Mouse (Mus musculus) lung, postnatal 25 days (tissue): ENCODE data around the gene Cytip.

Experiments
- DNase-seq: peaks from one replicate; pipeline ENCODE4 v3.0.0; 2022; ENCODE audit warnings: low spot score

Cytip gene

DNA sequence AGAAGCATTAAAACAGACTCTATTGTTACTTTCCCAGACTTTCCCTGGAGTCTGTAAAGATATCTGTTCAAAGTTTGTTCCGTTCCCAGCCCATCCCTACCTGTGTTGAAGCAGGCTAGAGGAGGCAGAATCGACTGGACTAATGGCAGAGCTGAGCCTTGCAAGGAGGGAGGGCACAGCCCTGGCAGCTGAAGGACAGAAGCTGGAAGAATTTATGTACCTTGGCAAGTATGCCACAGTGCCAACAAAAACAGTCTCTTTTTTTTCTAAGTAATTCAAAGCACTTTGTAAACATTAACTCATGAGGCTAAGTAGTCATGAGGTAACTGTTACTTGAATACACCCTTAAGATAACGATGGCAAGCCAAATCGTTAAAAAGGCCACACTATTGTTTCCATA lies at the start of gene Cytip:
Gene Cytip (minus strand): TSS at position 187 of the 400 bp plus-strand sequence.
- peak; percentile 69 for DNase-seq

DNA sequence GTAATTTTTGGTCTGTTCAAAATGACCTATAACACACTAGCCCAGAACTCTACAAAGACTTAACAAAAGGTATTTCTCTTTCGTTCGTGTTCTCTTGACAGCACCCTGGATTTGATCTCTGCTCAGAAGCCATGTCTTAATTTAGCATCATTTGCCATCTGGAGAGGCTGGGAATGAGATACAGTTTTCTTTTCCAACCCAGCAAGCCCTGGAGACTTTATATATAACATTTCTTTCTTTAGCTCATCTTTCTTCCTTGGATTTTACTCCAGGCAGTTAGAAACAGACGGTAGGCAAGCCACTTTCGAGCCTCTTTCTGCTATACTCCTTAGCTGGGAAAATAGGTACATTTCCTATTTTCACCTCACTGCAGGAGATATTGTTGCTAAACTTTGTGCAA lies 45.3 kb upstream of the Cytip start:
- no peak for DNase-seq

DNA sequence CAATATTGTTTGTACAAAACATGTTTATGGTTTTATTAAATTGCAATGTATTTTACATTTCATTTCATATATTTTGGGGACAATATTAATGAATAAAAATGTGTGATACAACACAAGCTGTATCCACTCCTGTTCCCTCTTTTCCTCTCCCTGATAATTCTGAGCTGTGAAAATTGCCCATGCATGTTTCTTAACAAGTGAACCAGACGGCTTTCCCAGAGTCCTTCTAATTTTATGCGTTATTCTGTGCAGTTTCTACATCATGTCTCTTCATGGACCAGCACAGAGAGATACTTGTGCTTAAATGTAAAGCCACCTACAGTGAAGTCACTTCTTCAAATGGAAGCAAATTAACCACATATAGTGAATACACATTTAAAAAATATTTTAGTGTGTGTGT lies 42.2 kb upstream of the Cytip start:
- DNase-seq: no peak

DNA sequence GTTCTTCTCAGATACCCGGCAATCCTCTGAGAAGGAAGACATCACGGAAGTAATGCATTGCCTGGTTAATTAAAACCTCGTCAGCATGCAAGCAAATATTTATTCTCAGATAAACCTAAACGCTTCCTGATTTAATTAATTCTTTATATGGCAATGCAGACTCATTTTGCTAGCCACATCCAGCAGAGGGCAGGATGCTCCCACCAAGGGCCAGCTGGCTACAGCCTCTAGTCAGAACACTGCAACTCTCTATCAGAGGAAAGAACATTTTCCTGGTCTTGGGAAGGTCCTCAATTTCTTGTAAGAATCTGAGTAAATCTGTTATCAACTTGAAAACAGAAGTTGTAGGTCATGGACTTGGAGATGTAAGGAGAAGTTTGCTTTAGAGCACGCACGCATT lies 4.1 kb upstream of the Cytip start:
- peak; percentile 60 for DNase-seq

DNA sequence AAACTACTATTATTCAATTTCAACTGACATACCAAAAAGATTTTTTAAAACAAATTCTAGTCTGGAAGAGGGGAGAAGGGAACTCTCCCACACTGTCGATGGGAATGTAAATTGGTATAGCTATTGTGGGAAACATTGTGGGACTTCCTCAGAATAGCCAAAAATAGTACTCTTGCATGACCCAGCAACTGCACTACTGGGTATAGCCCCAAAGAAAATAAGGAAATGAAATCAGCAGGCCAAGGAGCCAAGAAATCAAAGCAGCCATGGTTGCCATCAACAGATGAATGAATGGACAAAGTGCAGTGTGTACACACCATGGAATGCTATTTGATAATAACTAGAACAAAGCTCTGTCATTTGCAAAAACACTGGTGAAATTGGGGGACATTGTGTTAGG lies 1.5 kb upstream of the Cytip start:
- DNase-seq: peak; percentile 24

DNA sequence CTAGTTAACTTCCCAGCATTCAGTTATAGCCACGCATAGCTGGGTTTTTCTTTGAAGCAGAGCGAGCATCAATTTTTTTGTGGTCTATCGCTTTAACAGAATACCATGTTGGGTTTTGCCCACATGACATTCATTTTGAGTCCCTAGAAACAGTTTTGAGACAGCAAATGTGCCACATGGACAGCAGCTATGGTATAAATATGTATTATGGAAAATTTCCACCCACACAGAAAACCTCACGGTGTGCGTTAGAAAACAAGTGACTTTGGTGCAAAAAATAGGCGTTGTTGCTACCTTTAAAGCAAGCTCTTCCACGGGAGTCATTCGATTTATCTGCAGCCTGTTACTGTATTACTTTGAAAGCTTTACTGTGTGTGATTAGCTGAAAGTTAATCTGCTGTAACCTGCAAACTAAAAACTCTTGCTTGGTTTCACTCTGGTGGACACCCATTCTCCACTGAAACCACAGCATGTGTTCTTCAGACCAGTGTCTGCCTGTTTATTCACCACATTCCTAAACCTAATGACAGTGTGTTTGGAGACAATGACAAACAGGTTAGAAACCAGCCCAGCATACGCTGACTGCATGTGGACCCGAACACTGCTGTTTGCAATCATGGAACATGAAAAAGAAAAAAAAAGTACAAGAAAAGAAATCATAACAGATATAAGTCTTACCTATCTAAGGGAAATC lies 763 bp downstream of the Cytip start:
- DNase-seq: no peak

DNA sequence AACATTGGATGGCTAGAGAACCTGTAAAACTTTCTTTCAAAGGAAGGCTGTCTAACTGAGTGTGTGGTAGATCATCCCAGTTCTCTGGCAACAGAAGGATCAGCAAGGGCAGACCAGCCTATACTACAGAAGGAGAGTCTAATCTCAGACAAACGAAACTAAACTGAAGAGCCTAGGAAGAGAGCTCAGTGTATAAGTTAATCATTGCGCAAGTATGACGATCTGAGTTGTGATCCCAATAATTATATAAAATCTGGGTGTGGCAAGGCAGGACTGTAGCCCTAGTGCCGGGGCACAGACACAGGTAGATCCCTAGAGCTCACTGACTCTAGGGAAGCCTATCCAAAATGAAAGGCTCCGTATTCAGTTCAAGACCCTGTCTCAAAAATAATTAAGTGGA lies 3.2 kb downstream of the Cytip start:
- no peak for DNase-seq

DNA sequence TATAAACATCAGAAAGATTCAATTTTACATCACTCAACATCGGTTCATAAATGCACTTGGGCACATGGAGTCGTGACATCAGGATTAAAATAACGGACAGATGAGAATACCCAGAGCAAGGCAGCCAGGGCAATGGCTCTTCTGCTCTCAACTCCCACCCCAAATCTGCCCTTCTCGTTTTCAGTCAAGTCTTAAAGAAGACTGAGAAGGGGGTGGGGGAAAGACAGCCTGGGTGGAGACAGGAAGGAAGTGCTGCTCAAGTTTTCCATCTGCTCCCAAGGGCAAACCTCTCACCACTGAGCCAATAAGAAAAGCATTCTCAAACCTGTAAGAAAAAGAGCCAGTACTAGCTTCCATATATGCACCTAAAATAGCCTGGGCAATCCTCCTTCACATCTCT lies 5.8 kb downstream of the Cytip start:
- DNase-seq: no peak

DNA sequence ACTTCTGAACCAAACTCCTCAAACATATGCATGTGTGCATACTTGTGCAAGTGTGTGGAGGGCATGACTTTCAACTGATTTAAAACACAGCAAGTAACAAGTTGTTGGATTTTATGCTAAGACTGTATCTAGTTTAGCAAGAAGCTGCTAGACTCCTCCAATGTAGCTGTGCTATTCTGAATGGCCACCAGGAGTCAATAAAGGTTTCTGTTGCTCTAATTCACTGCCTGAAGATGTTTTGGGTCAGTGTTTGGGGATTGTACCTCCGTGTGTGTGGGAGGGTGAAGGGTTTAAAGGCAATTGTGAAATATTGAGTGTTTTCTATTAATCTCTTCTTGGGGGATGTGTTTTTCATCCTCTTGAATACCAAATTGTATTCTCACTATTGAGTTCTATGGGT lies 6.4 kb downstream of the Cytip start:
- peak; percentile 28 for DNase-seq

DNA sequence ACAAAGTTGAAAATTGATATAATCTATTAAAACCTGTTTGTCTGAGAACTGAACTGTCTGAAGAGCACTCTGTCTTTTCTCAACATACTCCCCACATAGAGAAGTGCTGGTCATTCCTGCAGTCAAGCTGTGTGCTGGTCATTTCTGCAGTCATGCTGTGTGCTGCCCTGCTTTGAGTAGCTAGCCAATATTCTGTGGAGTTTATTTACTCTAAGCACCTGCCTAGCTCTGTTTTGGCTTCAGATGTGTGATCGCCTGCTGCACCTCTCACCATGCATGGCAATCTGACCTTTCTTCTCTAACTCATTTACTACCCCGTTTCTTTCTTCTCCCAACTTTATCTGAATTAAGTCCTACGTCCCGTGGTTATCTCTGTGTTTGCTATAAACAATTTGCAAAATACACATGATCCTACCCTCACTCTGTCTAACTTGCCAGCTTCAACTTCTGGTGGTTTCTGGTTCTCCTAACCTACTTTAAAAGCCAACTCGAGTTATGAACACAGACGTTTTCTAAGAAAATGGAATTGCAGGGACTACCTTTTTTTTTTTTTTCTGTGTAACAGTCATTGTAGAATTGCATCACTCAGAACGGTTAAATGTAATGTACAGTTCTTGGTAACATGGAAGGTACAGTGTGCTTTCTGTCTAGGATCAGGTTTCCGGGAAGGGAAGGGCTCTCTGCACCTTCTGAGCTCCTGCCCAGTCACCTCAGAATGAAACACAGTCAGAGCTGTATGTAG lies 7.9 kb downstream of the Cytip start:
- no peak for DNase-seq

DNA sequence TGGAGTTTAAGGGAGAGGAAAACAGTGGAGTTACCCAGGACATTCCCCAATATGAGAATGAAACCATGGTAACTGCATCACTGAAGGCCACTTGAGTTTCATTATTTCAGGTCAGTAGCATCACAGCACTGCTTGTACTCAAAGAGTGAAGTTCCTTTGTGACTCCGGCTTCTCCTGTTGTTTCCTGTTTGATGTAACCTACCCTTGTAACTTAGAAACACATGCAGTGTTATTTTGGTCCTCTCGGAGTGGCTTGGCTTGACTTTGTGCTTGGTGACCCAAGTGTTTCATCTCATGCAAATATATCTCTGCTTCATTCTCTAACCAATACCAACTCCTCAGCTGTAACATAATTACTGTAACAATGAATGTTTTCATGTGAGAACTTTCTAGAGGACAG lies 11.1 kb downstream of the Cytip start:
- no peak for DNase-seq

DNA sequence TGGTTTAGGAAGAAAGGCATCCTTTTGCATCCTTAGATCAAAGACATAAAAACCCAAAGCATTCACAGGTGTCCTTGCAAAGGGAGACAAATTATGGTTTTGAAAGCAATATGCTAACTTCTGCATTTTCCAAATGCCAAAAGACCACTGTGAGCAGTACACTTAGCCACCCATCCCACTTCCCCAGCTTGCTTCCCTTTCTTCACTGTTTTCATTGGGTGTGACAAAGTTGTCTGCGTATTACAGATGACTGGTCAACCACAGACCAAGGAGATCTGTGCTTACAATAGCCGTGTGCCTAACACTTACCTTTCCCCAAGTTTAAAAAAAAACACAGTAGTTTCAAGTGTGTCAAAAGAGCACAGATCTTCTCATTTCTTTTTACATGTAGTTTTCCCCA lies 11.7 kb downstream of the Cytip start:
- DNase-seq: peak; percentile 52

DNA sequence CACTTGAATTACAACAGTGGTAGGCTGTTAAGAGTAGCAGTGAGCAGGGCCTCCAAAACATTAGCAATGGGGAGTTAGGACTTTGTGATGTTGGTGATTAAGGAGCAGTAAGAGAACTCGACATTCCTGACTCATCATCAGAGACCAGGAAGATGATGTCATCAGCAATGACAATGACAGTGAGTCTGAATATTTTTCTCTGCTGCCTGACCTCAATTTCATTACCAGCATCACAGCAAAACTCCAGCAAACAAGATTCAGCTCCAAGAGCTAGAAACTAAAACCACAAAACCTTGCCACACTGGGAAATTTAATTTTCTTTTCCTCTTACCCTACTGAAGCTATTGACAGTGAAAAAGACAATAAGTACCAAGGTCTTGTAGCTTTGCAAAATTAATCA lies 14.6 kb downstream of the Cytip start:
- DNase-seq: no peak

DNA sequence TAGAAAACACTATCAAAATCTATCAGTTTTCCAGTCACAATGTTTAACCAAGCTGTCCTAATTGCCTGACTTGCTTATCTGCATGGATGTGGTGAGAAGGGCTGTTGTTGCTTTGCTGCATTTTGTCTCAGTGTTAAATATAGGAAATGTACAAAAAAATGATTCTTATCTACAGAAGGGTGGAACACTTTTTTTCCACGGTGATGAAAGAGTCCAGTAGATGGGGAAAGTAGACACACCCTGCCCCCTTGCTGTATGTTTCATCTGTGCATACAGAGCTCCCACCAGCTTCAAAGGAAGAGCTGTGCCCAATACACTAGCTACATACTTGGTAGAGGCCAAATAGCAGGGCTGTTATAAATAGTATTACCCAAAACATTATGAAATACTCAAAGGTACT lies 16.3 kb downstream of the Cytip start:
- no peak for DNase-seq

DNA sequence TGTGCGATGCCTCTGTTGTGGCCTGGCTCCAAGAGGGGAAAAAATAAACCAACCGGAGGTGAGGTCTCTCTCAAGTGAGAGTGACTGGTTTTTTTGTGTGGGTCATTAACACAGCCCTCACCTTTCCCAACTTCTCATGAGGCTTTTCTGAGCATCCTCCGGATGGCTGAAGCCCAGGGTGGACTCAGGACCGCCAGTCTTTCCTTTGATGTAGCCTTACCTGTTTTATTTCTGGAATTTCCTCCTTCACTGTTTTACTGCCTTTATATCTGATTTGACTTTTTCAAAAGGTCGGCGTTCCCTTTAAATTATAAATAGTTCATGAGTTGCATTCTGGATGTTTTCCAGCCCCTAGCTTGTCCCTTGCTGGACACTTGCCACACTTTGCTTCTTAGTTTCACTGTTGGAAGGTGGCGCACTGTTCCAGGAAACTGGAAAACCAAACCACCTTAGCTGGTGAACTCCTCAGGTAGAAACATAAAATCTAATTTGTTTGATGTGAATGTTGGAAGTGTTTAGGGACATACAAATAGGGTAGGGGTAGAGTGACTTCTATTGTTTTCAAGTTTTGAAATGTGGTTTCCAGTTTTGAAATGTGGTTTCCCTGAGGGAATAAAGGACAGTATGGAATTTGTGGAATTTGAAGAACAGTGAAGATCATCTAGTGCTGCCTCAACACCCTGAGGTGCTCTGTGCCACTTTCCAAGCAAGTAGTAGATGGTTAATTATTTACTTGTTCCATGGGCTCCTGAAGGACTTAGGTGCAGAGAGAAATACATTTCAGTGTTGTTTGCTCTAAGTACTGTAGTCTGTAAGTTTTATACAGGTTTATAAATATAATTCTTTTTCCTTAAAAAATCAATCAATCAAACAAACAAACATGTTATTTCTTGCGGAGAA lies 19.7 kb downstream of the Cytip start:
- DNase-seq: peak; percentile 58

DNA sequence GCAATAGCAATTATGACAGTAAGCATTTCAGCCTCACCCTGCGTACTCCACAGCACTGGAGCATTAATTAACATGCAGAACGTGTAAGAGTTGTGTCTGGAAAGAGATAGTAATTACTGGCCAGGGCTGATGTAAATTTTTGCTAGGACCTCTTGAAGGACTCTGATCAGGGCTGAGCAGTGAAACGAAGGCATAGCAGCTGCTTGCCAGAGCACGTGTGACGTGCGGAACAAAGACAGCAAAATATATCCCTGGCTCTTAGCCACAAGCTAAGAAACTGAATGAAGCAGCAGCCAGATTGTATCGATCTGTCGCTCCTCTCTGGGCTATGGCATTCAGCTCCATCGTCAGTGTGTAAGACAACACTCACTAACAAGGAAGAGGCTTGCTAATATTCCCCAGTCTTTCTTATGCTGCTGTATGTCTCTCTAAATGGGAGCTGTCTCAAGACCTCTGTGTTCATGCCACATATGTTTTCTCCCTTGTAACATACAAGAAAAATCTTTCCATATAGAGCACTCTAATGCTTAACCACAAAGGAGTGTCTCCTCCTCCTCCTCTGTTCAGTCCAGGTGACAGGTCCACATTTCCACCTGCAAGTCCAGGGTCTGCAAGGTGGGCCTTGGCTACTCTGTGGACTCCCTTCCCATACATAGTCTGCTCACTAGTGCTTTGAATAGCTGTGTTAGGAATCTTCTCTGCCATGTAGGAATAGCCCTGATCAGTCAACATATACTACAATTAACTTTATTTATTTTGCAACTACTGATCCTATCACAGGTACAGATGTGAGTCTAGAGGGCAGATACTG lies 20.7 kb downstream of the Cytip start:
- DNase-seq: no peak

DNA sequence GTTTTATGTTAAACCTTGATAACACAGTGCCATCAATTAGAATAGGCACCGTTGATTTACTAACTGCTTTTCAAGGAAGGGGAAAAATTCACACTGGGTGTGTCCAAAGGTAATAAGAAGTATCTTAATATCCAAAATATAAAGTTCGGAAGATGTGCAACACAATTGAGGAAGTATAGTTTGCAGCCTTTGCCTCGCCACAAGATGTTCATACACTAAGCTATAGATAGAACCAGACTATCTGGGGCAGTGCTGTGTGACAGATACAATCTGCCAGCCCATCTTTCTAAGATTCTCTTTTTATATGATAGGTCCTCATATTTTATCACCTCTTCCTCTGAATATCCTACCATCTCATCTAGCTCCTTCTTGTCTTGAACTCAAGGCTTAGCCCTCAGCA lies 22.4 kb downstream of the Cytip start:
- DNase-seq: no peak

DNA sequence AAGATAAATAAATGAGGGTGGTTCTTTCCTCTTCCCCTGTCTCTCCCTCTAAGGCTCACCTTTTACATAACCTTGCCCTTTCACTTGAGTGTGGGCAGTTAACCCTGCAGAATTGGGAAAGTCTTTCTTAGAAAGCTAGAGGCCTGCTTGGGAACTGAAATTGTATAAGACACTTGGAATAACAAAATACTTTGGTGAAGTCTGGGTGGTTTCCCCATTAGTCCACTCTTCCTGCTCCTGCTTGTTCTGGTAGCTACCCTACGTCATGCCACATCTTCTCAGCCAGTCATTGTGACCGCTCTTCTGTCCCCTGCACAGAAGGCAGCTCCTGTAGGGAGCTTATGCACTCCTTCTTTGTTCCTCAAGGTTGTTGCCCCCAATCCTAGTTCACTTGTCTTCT lies 26.2 kb downstream of the Cytip start:
- DNase-seq: peak; percentile 26

DNA sequence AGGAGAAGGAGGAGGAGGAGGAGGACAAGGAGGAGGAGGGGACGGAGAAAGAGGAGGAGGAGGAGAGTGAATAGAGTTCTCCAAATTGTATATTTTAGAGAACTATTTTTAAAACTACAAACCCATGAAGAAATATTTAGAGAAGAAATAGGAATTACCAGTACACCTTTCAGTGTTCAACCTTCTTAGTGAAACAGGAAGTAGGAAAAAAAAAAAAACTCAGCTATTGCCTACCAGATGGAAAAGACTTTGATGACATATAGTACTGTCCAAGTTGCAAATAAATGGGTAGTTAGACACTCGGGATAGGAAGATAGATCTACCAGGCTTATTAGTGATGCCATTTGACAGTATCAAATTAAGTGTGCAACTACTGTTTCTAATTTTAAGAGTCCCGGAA lies 27.7 kb downstream of the Cytip start:
- no peak for DNase-seq

DNA sequence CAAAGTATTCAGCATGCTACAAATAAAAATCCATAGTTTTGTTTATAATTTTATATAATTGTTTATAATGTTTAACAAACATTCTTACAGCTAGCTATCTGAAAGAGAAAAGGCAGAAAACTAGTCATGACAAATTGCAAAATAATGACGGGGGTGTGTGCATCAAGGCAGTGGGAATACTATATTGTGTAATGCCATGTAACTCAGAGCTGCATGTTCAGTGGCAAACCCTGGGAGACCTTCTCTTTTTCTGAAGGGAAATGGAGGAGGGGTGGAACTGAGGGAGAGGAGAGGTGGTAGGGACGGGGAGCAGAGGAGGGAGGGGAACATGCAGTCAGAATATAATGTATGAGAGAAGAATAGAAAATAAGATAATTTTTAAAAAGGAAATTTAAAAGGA lies 28.6 kb downstream of the Cytip start:
- no peak for DNase-seq

DNA sequence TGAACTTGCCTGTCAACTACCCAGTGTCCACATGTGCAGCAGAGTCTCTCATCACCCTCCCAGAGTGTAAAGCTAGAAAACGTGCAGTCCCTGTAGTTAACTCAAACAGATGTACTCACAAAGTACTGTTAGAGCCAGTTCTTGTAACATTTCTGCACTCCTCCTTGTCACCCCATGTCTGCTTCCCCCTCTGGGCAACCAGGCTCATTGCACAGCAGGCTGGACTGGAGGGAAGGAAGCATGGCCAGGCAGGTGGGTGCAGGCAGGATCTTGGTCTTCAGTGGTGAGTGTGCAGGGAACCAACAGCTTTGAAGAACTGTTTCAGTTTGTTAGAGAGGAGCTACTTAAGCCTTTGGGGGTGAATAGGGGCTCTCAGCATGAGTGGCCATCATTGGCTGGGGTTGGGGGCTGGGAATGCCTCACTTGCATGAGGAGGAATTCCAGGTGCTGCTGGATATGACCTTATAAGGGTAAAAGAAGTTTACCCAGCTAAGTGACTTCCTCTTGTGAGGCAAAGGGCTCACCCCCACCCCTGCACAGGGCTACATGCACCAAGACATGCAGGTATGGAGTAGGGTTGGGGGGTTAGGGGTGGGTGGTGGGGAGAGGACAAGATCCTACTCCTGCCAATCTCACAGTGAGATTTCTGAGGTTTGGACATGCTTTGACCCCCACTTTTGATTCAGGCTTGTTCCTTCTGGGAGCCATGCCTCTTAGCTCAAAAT lies 31.7 kb downstream of the Cytip start:
- no peak for DNase-seq
